Mouse (Mus musculus): ENCODE measurements around the gene Ccdc163. TPM values are rescaled to one million over a fixed set of nuclear protein-coding genes. Genes with fewer than 3 reads are reported as not detected.

Ccdc163 gene
- polyA plus RNA-seq, 1 experiment from 2014 or later: 34.1 TPM

DNA sequence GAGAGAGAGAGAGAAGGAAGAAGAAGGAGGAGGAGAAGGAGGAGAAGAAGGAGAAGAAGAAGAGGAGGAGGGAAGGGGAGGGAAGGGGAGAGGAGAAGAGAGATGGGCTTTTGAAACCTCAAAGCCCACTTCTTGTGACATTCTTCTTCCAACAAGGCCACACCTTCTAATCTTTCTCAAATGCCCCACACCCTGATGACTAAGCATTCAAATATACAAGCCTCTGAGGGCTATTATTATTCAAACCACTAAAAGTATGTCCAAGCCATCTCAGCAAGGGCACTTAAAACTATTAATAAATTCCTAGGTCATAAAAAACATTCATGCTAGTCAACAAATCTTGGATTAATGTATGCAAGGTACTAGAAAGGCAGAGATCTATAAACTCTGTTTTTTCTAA, 60.8 kb downstream of the Ccdc163 start:
- H3K4me3 ChIP-seq (ENCODE audit: low read depth, low read length): no peak overlapping the region
- H3K27ac ChIP-seq (ENCODE audit: low read depth, low read length): no peak overlapping the region
- H3K9ac ChIP-seq (ENCODE audit: low read depth, low read length): no peak overlapping the region
- H3K9me3 ChIP-seq (ENCODE audit: control insufficient read depth, low read length): no peaks in the 10 kb centered on the region
- ATAC-seq (ENCODE audit: low FRiP score): no peak
- H3K4me2 ChIP-seq (replicated peaks; ENCODE audit: low read depth, low read length): no peak overlapping the region
- DNase-seq (ENCODE audit: low spot score): no peak
- H3K36me3 ChIP-seq (ENCODE audit: control insufficient read depth, insufficient read depth, low read length): no peaks in the 10 kb centered on the region
- no peaks in the 10 kb centered on the region for H3K27me3 ChIP-seq (ENCODE audit: control insufficient read depth, insufficient read depth, low read length)
- no peaks in the 10 kb centered on the region for H3K4me1 ChIP-seq (replicated peaks; ENCODE audit: control insufficient read depth, insufficient read depth, low read length)

DNA sequence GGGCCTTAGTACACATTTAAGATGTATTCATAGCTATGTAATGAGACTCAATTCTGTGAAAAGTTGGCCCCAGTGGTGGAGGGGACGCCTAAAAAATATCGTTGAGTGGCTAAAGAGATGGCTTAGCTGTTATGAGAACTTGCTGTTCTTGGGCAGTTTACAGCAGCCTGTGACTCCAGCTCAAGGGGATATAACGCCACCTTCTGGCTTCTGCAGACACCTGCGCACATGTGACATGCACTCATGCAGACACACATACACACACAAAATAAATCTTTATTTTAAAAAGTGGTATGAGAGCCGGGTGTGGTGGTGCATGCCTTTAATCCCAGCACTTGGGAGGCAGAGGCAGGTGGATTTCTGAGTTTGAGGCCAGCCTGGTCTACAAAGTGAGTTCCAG, 68.1 kb downstream of the Ccdc163 start:
- DNase-seq (ENCODE audit: low spot score) (no peak), ATAC-seq (ENCODE audit: low FRiP score) (no peak)
- no peaks in the 10 kb centered on the region for H3K36me3 ChIP-seq (ENCODE audit: control insufficient read depth, insufficient read depth, low read length)
- H3K4me3 ChIP-seq (ENCODE audit: low read depth, low read length): no peak overlapping the region
- no peaks in the 10 kb centered on the region for H3K9me3 ChIP-seq (ENCODE audit: control insufficient read depth, low read length)
- H3K4me1 ChIP-seq (replicated peaks; ENCODE audit: control insufficient read depth, insufficient read depth, low read length): no peaks in the 10 kb centered on the region
- no peak overlapping the region for H3K27ac ChIP-seq (ENCODE audit: low read depth, low read length)
- 87% methylated on average over 5 of the region's 5 CpGs for WGBS
- H3K9ac ChIP-seq (ENCODE audit: low read depth, low read length): no peak overlapping the region
- H3K27me3 ChIP-seq (ENCODE audit: control insufficient read depth, insufficient read depth, low read length): no peaks in the 10 kb centered on the region
- H3K4me2 ChIP-seq (replicated peaks; ENCODE audit: low read depth, low read length): no peak overlapping the region

DNA sequence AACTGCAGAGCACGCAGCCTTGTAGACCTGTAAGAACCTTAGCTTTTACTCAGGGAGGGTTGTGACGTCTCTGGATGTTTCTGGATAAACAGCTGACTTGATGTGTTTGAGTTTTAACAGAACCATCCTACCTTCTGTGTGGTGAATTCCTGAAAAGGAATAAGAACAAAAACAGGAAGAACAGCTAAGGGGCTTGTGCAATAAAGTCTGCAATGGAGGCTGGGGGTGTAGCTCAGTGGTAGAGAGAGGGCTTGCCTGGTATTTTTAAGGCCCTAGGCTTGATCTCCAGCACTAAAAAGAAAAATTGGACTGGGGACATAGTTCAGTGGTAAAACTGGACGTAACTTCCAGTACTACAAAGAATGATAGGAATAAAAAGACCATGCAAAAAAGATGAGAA, 68.8 kb downstream of the Ccdc163 start:
- Histone ChIP-seq H3K4me1 (replicated peaks; ENCODE audit: control insufficient read depth, insufficient read depth, low read length) (no peaks in the 10 kb centered on the region; the same call in 1 of the 2 replicates), H3K9ac (ENCODE audit: low read depth, low read length) (no peak overlapping the region), H3K27me3 (ENCODE audit: control insufficient read depth, insufficient read depth, low read length) (no peaks in the 10 kb centered on the region), H3K4me2 (replicated peaks; ENCODE audit: low read depth, low read length) (no peak overlapping the region), H3K36me3 (ENCODE audit: control insufficient read depth, insufficient read depth, low read length) (no peaks in the 10 kb centered on the region), H3K4me3 (ENCODE audit: low read depth, low read length) (no peak overlapping the region), H3K9me3 (ENCODE audit: control insufficient read depth, low read length) (no peaks in the 10 kb centered on the region), H3K27ac (ENCODE audit: low read depth, low read length) (no peak overlapping the region)
- 93% methylated on average over 3 of the region's 3 CpGs for WGBS
- ATAC-seq (ENCODE audit: low FRiP score): no peak
- DNase-seq (ENCODE audit: low spot score): no peak

DNA sequence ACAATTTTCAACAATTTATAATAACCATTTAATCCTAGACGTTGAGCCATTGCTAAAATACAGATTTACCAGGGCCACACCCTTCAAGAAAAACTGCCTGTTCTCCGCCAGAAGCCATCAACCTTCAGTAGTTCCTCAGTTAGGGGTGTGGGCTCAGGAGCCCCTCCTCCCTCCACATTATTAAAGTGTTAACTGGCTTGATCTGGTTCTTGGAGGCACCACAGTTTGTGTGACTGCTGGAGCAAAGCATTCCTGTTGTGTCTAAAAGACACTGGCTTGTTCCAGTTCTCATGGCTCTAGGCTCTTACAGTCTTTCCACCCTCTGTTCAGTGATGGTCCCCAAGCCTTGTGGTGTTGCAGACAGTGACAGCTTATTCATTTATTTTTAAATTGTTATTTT, 72.2 kb downstream of the Ccdc163 start:
- no peak for DNase-seq (ENCODE audit: low spot score)
- Histone ChIP-seq H3K36me3 (ENCODE audit: control insufficient read depth, insufficient read depth, low read length) (no peaks in the 10 kb centered on the region), H3K4me3 (ENCODE audit: low read depth, low read length) (no peak overlapping the region), H3K9me3 (ENCODE audit: control insufficient read depth, low read length) (no peaks in the 10 kb centered on the region), H3K27ac (ENCODE audit: low read depth, low read length) (no peak overlapping the region), H3K9ac (ENCODE audit: low read depth, low read length) (no peak overlapping the region), H3K27me3 (ENCODE audit: control insufficient read depth, insufficient read depth, low read length) (no peaks in the 10 kb centered on the region), H3K4me1 (replicated peaks; ENCODE audit: control insufficient read depth, insufficient read depth, low read length) (no peaks in the 10 kb centered on the region; the same call in 1 of the 2 replicates), H3K4me2 (replicated peaks; ENCODE audit: low read depth, low read length) (no peak overlapping the region)
- no peak for ATAC-seq (ENCODE audit: low FRiP score)
- WGBS: 81% methylated on average over 2 of the region's 2 CpGs

DNA sequence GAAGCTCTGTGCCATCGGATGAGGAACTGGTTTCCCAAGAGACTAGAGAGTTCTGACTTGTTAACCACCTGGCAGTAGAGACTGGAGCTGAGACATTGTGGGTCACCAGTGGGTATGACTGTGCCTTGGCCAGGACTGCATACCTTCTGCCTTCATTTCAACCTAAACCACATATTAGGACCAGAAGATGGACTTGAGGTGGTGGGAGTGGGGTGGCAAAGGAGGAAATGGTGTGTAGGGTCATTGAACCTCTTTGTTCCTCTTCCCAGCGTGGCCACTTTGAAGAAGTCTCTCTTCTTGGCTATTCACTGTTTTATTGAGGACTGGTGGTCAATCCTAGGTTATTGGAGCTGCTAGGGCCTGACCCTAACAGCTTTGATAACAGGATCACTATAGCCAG, 73.1 kb downstream of the Ccdc163 start:
- no peaks in the 10 kb centered on the region for H3K36me3 ChIP-seq (ENCODE audit: control insufficient read depth, insufficient read depth, low read length)
- H3K4me2 ChIP-seq (replicated peaks; ENCODE audit: low read depth, low read length): no peak overlapping the region
- no peaks in the 10 kb centered on the region; the same call in 1 of the 2 replicates for H3K4me1 ChIP-seq (replicated peaks; ENCODE audit: control insufficient read depth, insufficient read depth, low read length)
- no peak overlapping the region for H3K27ac ChIP-seq (ENCODE audit: low read depth, low read length)
- 34% methylated on average over 2 of the region's 2 CpGs for WGBS
- no peak overlapping the region for H3K9ac ChIP-seq (ENCODE audit: low read depth, low read length)
- no peaks in the 10 kb centered on the region for H3K9me3 ChIP-seq (ENCODE audit: control insufficient read depth, low read length)
- DNase-seq (ENCODE audit: low spot score) (no peak), ATAC-seq (ENCODE audit: low FRiP score) (no peak)
- H3K27me3 ChIP-seq (ENCODE audit: control insufficient read depth, insufficient read depth, low read length): no peaks in the 10 kb centered on the region
- H3K4me3 ChIP-seq (ENCODE audit: low read depth, low read length): no peak overlapping the region

DNA sequence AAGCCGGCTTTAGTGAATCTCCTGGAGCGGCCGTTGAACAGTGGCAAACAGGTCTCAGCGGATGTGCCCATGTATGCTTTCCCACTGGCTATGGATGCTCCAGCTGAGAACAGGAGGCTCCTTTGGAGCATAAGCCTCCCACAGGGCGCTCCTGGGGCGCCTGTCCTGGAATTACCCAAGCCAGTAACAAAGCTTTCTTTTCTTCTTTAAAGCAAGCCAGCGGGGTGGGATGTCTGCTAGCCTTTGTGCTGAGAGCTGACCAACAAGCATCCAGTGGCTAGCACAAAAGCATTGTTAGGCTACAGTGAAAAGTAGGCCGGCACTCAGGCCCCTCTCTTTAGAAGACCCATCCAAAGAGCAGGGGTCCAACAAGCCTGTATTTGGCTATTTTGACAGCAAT, 73.9 kb downstream of the Ccdc163 start:
- no peak for ATAC-seq (ENCODE audit: low FRiP score)
- Histone ChIP-seq H3K9ac (ENCODE audit: low read depth, low read length) (peak overlapping the region; percentile 40; the same call in 1 of the 2 replicates), H3K27ac (ENCODE audit: low read depth, low read length) (no peak overlapping the region), H3K4me2 (replicated peaks; ENCODE audit: low read depth, low read length) (no peak overlapping the region), H3K9me3 (ENCODE audit: control insufficient read depth, low read length) (no peaks in the 10 kb centered on the region), H3K27me3 (ENCODE audit: control insufficient read depth, insufficient read depth, low read length) (no peaks in the 10 kb centered on the region), H3K36me3 (ENCODE audit: control insufficient read depth, insufficient read depth, low read length) (no peaks in the 10 kb centered on the region), H3K4me3 (ENCODE audit: low read depth, low read length) (no peak overlapping the region), H3K4me1 (replicated peaks; ENCODE audit: control insufficient read depth, insufficient read depth, low read length) (no peaks in the 10 kb centered on the region; the same call in 1 of the 2 replicates)
- 4% methylated on average over 8 of the region's 8 CpGs for WGBS
- peak; percentile 48 for DNase-seq (ENCODE audit: low spot score)

DNA sequence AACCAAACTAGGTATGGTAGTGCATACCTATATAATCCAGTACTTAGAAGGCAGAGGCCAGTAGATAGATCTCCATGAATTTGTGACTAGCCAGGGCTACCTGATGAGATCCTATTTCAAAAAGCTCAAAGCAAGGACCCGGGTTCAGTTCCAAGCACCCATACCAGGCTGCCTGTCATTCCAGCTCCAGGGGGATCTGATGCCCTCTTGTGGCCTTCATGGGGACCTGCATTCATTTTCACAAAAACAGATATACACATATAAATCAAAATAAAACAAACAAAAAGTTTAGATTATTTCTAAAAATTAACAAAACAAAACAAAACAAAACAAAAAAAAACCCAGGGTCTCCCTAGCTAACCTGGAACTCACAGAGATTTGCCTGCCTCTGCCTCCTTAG, 78.3 kb downstream of the Ccdc163 start:
- Histone ChIP-seq H3K9me3 (ENCODE audit: control insufficient read depth, low read length) (no peaks in the 10 kb centered on the region), H3K9ac (ENCODE audit: low read depth, low read length) (no peak overlapping the region), H3K36me3 (ENCODE audit: control insufficient read depth, insufficient read depth, low read length) (no peaks in the 10 kb centered on the region), H3K4me2 (replicated peaks; ENCODE audit: low read depth, low read length) (no peak overlapping the region), H3K4me3 (ENCODE audit: low read depth, low read length) (no peak overlapping the region), H3K27ac (ENCODE audit: low read depth, low read length) (no peak overlapping the region), H3K27me3 (ENCODE audit: control insufficient read depth, insufficient read depth, low read length) (no peaks in the 10 kb centered on the region), H3K4me1 (replicated peaks; ENCODE audit: control insufficient read depth, insufficient read depth, low read length) (no peaks in the 10 kb centered on the region; the same call in 1 of the 2 replicates)
- DNase-seq (ENCODE audit: low spot score): no peak
- ATAC-seq (ENCODE audit: low FRiP score): no peak
- WGBS: 100% methylated on average over 1 of the region's 1 CpGs

DNA sequence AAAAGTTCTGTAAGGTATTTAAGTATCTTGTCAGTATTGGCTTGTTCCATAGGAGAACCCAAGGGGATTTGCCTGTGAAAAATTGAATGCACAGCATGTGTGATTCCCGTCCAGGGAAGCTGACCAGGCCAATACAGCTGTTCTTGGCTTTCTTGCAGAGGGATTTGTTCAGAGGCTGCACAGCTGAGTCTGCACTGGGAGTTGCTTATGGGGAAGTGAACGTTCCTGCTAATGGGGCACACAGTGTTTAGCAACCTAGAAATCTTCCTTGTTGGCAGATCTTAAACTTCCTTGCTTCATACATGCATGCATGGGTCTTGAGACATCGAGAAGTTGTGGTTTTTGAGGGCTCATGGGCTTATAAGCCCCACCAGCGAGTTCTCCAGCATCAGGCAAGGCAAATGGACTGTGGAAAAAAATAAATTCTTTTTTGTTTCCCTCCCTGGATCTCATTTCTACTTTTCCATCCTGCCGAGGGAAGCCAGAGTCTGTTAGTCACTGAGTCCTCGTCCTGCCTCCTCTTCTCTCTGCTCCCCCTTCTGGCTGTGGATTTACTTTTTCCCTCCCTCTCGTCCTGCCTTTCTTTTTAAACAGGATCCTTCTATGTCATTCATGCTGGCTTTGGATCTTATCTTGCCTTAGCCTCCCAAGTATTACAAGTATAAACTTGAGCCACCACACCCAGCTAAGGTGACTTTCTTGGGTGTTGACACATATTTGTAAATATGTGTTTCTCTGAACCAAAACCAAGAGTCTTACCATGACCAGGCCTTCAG, 79.9 kb downstream of the Ccdc163 start:
- ATAC-seq (ENCODE audit: low FRiP score) (no peak), DNase-seq (ENCODE audit: low spot score) (no peak)
- Histone ChIP-seq H3K36me3 (ENCODE audit: control insufficient read depth, insufficient read depth, low read length) (no peaks in the 10 kb centered on the region), H3K4me2 (replicated peaks; ENCODE audit: low read depth, low read length) (no peak overlapping the region), H3K4me1 (replicated peaks; ENCODE audit: control insufficient read depth, insufficient read depth, low read length) (no peaks in the 10 kb centered on the region), H3K27ac (ENCODE audit: low read depth, low read length) (no peak overlapping the region), H3K9ac (ENCODE audit: low read depth, low read length) (no peak overlapping the region), H3K4me3 (ENCODE audit: low read depth, low read length) (no peak overlapping the region), H3K9me3 (ENCODE audit: control insufficient read depth, low read length) (no peaks in the 10 kb centered on the region), H3K27me3 (ENCODE audit: control insufficient read depth, insufficient read depth, low read length) (no peaks in the 10 kb centered on the region)
- 44% methylated on average over 7 of the region's 7 CpGs for WGBS

DNA sequence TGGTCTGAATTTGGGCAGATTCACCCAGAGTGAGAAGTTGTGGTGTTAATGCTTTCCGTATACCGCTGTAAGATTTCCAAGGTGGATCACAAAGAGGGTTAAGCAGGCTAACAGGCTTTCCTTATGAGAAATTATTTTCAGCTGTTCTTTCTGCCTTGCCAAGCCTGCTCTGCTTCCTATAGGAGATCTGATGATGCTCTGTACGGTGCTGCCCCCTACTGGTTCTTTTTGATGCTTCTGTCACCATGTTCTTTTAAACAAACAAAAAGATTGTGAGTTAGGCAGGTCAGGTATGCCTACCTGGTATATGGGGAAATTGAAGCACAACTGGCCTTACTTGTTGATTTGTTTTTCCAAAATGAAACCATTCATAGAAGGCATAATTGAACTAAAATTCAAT, 80.6 kb downstream of the Ccdc163 start:
- DNase-seq (ENCODE audit: low spot score) (peak; percentile 90), ATAC-seq (ENCODE audit: low FRiP score) (no peak)
- H3K9ac ChIP-seq (ENCODE audit: low read depth, low read length): no peak overlapping the region
- no peaks in the 10 kb centered on the region for H3K4me1 ChIP-seq (replicated peaks; ENCODE audit: control insufficient read depth, insufficient read depth, low read length)
- H3K4me3 ChIP-seq (ENCODE audit: low read depth, low read length): no peak overlapping the region
- H3K27me3 ChIP-seq (ENCODE audit: control insufficient read depth, insufficient read depth, low read length): no peaks in the 10 kb centered on the region
- no peaks in the 10 kb centered on the region for H3K9me3 ChIP-seq (ENCODE audit: control insufficient read depth, low read length)
- WGBS: 6% methylated on average over 3 of the region's 3 CpGs
- H3K36me3 ChIP-seq (ENCODE audit: control insufficient read depth, insufficient read depth, low read length): no peaks in the 10 kb centered on the region
- no peak overlapping the region for H3K27ac ChIP-seq (ENCODE audit: low read depth, low read length)
- H3K4me2 ChIP-seq (replicated peaks; ENCODE audit: low read depth, low read length): no peak overlapping the region

Measured in hindbrain, embryonic 11.5 days (tissue).